Comparison of ENCODE assay signal across 8 mouse cellular contexts in genomic region chr9:124424292-124424541, GRCm38 (mm10). TPM values are rescaled to one million over a fixed set of nuclear protein-coding genes. Genes with fewer than 3 reads are reported as not detected.
DNase-seq lines count a peak whose midpoint lies in the region; ATAC-seq and TF ChIP-seq lines count a peak whose summit lies in the region.

No protein-coding gene starts in this region.

- under 1% methylated on average over 27 of the region's 27 CpGs for WGBS in lung, adult 2 months
- under 1% methylated on average over 27 of the region's 27 CpGs for WGBS in limb, embryonic 10.5 days
- WGBS in neural tube, embryonic 13.5 days: under 1% methylated on average over 27 of the region's 27 CpGs

- H3K27ac ChIP-seq in embryonic fibroblast, embryonic 13.5 days (ENCODE audit: insufficient read depth, low read length): peak overlapping the region; percentile 96
- peak overlapping the region; percentile 97 for H3K27ac ChIP-seq in limb, embryonic 10.5 days
- H3K27ac ChIP-seq in neural tube, embryonic 13.5 days (replicated peaks): peak overlapping the region; percentile 99

- no peaks in the 10 kb centered on the region for H3K36me3 ChIP-seq in limb, embryonic 10.5 days
- H3K36me3 ChIP-seq in neural tube, embryonic 13.5 days: no peaks in the 10 kb centered on the region

- no peaks in the 10 kb centered on the region for H3K27me3 ChIP-seq in limb, embryonic 10.5 days (ENCODE audit: low read depth, poor library complexity, severe bottlenecking)
- peaks cover 4% of the 10 kb centered on the region for H3K27me3 ChIP-seq in neural tube, embryonic 13.5 days

- DNase-seq in lung, adult 2 months: no peak
- DNase-seq in lung, postnatal 10 days: no peak
- DNase-seq in limb, embryonic 10.5 days (ENCODE audit: low spot score): no peak
- DNase-seq in ovary, postnatal 10 days (ENCODE audit: low spot score): no peak
- no peak for DNase-seq in gastrocnemius, postnatal 10 days

- TF ChIP-seq POLR2A in lung, adult 2 months (IDR thresholded peaks at IDR 0.05; ENCODE audit: borderline replicate concordance, extremely low read depth, low read depth, low read length): no peak
- TF ChIP-seq POLR2A in embryonic fibroblast, embryonic 13.5 days (IDR thresholded peaks at IDR 0.05; ENCODE audit: low read depth, low read length): no peak; the same call in 1 of the 2 replicates

- H3K4me1 ChIP-seq in lung, adult 2 months (ENCODE audit: control insufficient read depth, insufficient read depth, low read length): no peaks in the 10 kb centered on the region
- no peaks in the 10 kb centered on the region for H3K4me1 ChIP-seq in embryonic fibroblast, embryonic 13.5 days (ENCODE audit: control insufficient read depth, insufficient read depth, low read length)
- peaks cover 3% of the 10 kb centered on the region for H3K4me1 ChIP-seq in limb, embryonic 10.5 days
- peaks cover 5% of the 10 kb centered on the region; the same call in 1 of the 2 replicates for H3K4me1 ChIP-seq in neural tube, embryonic 13.5 days (replicated peaks)

- peak overlapping the region; percentile 65 for H3K4me2 ChIP-seq in neural tube, embryonic 13.5 days

- H3K9ac ChIP-seq in neural tube, embryonic 13.5 days: peak overlapping the region; percentile 85

- no peaks in the 10 kb centered on the region for H3K9me3 ChIP-seq in limb, embryonic 10.5 days (replicated peaks)
- no peaks in the 10 kb centered on the region for H3K9me3 ChIP-seq in neural tube, embryonic 13.5 days

- TF ChIP-seq CTCF in lung, adult 2 months (IDR thresholded peaks at IDR 0.05; ENCODE audit: insufficient read depth, low read length): no peak
- TF ChIP-seq CTCF in embryonic fibroblast, embryonic 13.5 days (IDR thresholded peaks at IDR 0.05; ENCODE audit: borderline replicate concordance, insufficient read depth, low read length): no peak

- H3K4me3 ChIP-seq in lung, adult 2 months (replicated peaks; ENCODE audit: extremely low read depth, low read depth, low read length): peak overlapping the region; percentile 87
- H3K4me3 ChIP-seq in embryonic fibroblast, embryonic 13.5 days (ENCODE audit: insufficient read depth, low read length): peak overlapping the region; percentile 57
- H3K4me3 ChIP-seq in limb, embryonic 10.5 days: peak overlapping the region; percentile 76
- peak overlapping the region; percentile 71 for H3K4me3 ChIP-seq in neural tube, embryonic 13.5 days

- ATAC-seq in neural tube, embryonic 13.5 days (ENCODE audit: low read depth): peak; percentile 36; the same call in 1 of the 2 replicates
- no peak for ATAC-seq in inflammation-experienced regulatory T-cells, adult 6 months

RNA-seq across cellular contexts. Expression of gene Ppp2r3d, which starts 52.5 kb away (rescaled TPM):
- polyA plus RNA-seq in lung, adult 2 months (2012; rRNA removed): 241 and 301 TPM in 2 replicates
- polyA plus RNA-seq in embryonic fibroblast, embryonic 13.5 days (2011; ENCODE audit: insufficient read length, low read depth, missing spikeins): 44.5 and 50.0 TPM in 2 replicates
- polyA plus RNA-seq in limb, embryonic 10.5 days (2016; fragmentation: Nextera tagmentation; extraction: Ambion mirVana): 113 and 131 TPM in 2 replicates
- 156 and 164 TPM in 2 replicates for polyA plus RNA-seq in neural tube, embryonic 13.5 days (2015; fragmentation: Nextera tagmentation; extraction: Ambion mirVana)
- 10 to 100 TPM; 12.6 to 23.4 (median 13.9) TPM for polyA plus RNA-seq in inflammation-experienced regulatory T-cells, adult 6 months (2017; shearing (Covaris generic))
- total RNA-seq in gastrocnemius, postnatal 10 days (2021): 10 to 100 TPM; 90.6 to 95.7 TPM
